Mouse (Mus musculus) megakaryocyte, embryonic 14.5 days (primary cell): ENCODE results near the gene Kpna1. TPM values are rescaled to one million over a fixed set of nuclear protein-coding genes. Genes with fewer than 3 reads are reported as not detected.
"Not testable (repeated sequence)": the region's sequence is repeated elsewhere in the genome, so short reads cannot be mapped to it uniquely, and the experiment has no call there.

Source experiments
- H3K27me3 ChIP-seq: replicated peaks from 2 replicates; pipeline ENCODE3; 2012; ENCODE audit warnings: inconsistent platforms
- H3K36me3 ChIP-seq: replicated peaks from 2 replicates; pipeline ENCODE3; 2012; ENCODE audit warnings: low read length, inconsistent platforms, mixed read lengths
- H3K4me1 ChIP-seq: 2 replicates; pipeline ENCODE4 v1.6.1; 2012; ENCODE audit warnings: inconsistent platforms
- H3K4me3 ChIP-seq: replicated peaks from 2 replicates; pipeline ENCODE3; 2012; ENCODE audit warnings: moderate library complexity, mild to moderate bottlenecking, inconsistent platforms
- H3K9me3 ChIP-seq: 2 replicates; pipeline ENCODE4 v1.6.1; 2012; ENCODE audit warnings: inconsistent platforms
- FLI1 ChIP-seq: IDR thresholded peaks from 2 replicates; pipeline ENCODE4 v1.6.1; 2012; ENCODE audit warnings: low read length, inconsistent platforms, mixed read lengths
- GATA1 ChIP-seq: IDR thresholded peaks from 3 replicates; pipeline ENCODE4 v1.6.1; 2012; ENCODE audit warnings: mixed read lengths, low read length, inconsistent platforms, borderline replicate concordance
- polyA plus RNA-seq: library from polyadenylated mRNA; stranded (reverse); fragments of >175 nt; gene quantifications from 2 replicates; pipeline ENCODE4 v1.2.3, GENCODE M21; 2012; ENCODE audit warnings: low replicate concordance; ENCODE audit not compliant: insufficient read depth

Kpna1 gene
- polyA plus RNA-seq, 1 experiment = 13.3 TPM

GRCm38 (mm10) chr16:35952628-35953130 is 25.9 kb upstream of the Kpna1 start:
- peaks cover 3% of the 10 kb centered on the region; the same call in 1 of the 2 replicates for H3K9me3 ChIP-seq
- no peak overlapping the region for H3K4me3 ChIP-seq
- no peaks in the 10 kb centered on the region for H3K27me3 ChIP-seq
- TF ChIP-seq GATA1 (no peak), FLI1 (no peak)
- peaks cover 90% of the 10 kb centered on the region for H3K36me3 ChIP-seq
- peaks cover 23% of the 10 kb centered on the region for H3K4me1 ChIP-seq

GRCm38 (mm10) chr16:35965991-35966390 is 12.6 kb upstream of the Kpna1 start:
- H3K36me3 ChIP-seq = peaks cover 79% of the 10 kb centered on the region
- H3K4me1 ChIP-seq, H3K4me3 ChIP-seq, H3K9me3 ChIP-seq, H3K27me3 ChIP-seq: not testable (repeated sequence)

GRCm38 (mm10) chr16:35966411-35967115 is 12.0 kb upstream of the Kpna1 start:
- no peak overlapping the region for H3K4me3 ChIP-seq
- no peak for TF ChIP-seq FLI1
- no peak for TF ChIP-seq GATA1
- H3K27me3 ChIP-seq = no peaks in the 10 kb centered on the region
- no peaks in the 10 kb centered on the region for H3K9me3 ChIP-seq
- H3K36me3 ChIP-seq = peaks cover 83% of the 10 kb centered on the region
- no peaks in the 10 kb centered on the region; the same call in 1 of the 2 replicates for H3K4me1 ChIP-seq

GRCm38 (mm10) chr16:35967319-35967718 is 11.2 kb upstream of the Kpna1 start:
- no peaks in the 10 kb centered on the region; the same call in 1 of the 2 replicates for H3K4me1 ChIP-seq
- H3K27me3 ChIP-seq = no peaks in the 10 kb centered on the region
- H3K4me3 ChIP-seq = no peak overlapping the region
- H3K9me3 ChIP-seq = no peaks in the 10 kb centered on the region
- no peak for TF ChIP-seq FLI1
- no peak for TF ChIP-seq GATA1
- H3K36me3 ChIP-seq = peaks cover 85% of the 10 kb centered on the region

- TF ChIP-seq GATA1 (no peak), FLI1 (no peak)
- Histone ChIP-seq H3K4me3 (no peak overlapping the region), H3K36me3 (peaks cover 90% of the 10 kb centered on the region), H3K9me3 (no peaks in the 10 kb centered on the region), H3K4me1 (no peaks in the 10 kb centered on the region; the same call in 1 of the 2 replicates), H3K27me3 (no peaks in the 10 kb centered on the region)
Measured at GRCm38 (mm10) chr16:35968149-35968548, 10.4 kb upstream of the Kpna1 start.

DNA sequence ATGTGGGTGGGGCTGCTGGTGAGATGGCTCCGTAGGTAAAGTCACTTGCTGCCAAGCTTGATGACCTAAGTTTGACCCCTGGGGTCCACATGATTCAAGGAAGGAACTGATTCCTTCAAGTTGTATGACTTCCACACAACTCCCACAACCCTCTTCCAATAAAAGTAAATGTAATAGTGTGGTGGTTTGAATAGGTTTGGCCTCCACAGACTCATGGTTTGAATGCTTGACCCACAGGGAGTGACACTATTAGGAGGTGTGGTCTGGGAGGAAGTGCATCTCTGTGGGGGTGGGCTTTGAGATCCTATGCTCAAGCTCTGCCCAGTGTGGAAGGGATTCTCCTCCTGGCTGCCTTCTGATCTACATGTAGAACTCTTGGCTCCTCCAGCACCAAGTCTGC is 4.5 kb upstream of the Kpna1 start:
- H3K4me1 ChIP-seq = no peaks in the 10 kb centered on the region
- no peak overlapping the region for H3K4me3 ChIP-seq
- TF ChIP-seq FLI1 (no peak), GATA1 (no peak)
- peaks cover 46% of the 10 kb centered on the region for H3K36me3 ChIP-seq
- H3K27me3 ChIP-seq = no peaks in the 10 kb centered on the region
- H3K9me3 ChIP-seq = no peaks in the 10 kb centered on the region

DNA sequence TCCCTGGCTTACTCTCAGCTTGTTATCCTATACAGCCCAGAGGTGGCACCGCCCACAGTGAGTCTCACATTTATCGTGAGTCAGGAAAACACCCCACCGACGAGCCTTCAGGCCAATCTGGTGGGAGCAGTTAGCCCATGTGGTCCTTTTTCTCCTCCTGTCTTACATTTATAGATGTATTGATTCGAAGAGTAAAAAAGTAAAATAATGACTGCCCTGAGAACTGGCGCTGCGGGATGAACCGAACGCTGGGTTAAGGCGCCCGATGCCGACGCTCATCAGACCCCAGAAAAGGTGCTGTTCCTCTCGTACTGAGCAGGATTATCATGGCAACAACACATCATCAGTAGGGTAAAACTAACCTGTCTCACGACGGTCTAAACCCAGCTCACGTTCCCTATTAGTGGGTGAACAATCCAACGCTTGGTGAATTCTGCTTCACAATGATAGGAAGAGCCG is 2.8 kb downstream of the Kpna1 start:
- no peak overlapping the region for H3K4me3 ChIP-seq

GRCm38 (mm10) chr16:35982506-35982901 is 4.0 kb downstream of the Kpna1 start:
- peaks cover 39% of the 10 kb centered on the region for H3K4me1 ChIP-seq
- H3K36me3 ChIP-seq = no peaks in the 10 kb centered on the region
- H3K4me3 ChIP-seq = peak overlapping the region; percentile 95
- no peaks in the 10 kb centered on the region for H3K9me3 ChIP-seq
- no peaks in the 10 kb centered on the region for H3K27me3 ChIP-seq
- no peak for TF ChIP-seq FLI1
- TF ChIP-seq GATA1 = no peak

More for the DNA sequence above, 2.8 kb downstream of the Kpna1 start:
- H3K9me3 ChIP-seq = no peaks in the 10 kb centered on the region
- no peaks in the 10 kb centered on the region for H3K36me3 ChIP-seq
- H3K4me1 ChIP-seq = peaks cover 28% of the 10 kb centered on the region
- no peak for TF ChIP-seq FLI1
- H3K27me3 ChIP-seq = no peaks in the 10 kb centered on the region

DNA sequence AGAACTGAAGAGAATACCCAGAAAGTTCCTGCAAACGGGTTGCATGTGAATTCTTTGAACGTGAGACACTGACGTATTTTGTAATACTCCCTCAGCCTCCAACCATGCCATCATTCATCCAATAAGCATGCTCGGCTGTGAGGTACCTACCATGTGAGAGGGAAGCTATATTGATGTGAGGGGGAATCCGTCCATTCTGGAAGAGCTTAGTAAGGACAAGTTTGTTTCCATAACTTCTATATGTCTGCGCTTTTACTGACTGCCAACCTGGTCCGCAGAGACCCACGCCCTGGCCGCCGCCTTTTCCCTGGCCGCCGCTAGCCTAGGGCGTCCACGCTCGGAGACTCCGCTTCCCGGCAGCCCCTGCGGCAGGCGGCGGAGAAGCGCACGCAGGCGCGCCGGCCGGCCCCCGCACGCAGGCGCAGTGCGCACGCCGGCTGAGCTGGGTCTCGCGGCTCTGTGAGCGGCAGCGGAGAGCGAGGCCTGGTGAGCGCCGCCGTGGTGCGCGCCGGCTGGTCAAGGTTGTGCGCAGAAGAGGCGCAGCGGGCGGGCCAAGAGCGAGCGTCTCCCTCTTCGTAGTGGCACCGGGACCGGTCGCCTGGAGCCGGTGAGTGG is 4.5 kb downstream of the Kpna1 start:
- no peaks in the 10 kb centered on the region for H3K27me3 ChIP-seq
- H3K9me3 ChIP-seq = no peaks in the 10 kb centered on the region
- no peak for TF ChIP-seq FLI1
- TF ChIP-seq GATA1 = no peak
- H3K36me3 ChIP-seq = no peaks in the 10 kb centered on the region
- peak overlapping the region; percentile 95 for H3K4me3 ChIP-seq
- peaks cover 44% of the 10 kb centered on the region for H3K4me1 ChIP-seq

DNA sequence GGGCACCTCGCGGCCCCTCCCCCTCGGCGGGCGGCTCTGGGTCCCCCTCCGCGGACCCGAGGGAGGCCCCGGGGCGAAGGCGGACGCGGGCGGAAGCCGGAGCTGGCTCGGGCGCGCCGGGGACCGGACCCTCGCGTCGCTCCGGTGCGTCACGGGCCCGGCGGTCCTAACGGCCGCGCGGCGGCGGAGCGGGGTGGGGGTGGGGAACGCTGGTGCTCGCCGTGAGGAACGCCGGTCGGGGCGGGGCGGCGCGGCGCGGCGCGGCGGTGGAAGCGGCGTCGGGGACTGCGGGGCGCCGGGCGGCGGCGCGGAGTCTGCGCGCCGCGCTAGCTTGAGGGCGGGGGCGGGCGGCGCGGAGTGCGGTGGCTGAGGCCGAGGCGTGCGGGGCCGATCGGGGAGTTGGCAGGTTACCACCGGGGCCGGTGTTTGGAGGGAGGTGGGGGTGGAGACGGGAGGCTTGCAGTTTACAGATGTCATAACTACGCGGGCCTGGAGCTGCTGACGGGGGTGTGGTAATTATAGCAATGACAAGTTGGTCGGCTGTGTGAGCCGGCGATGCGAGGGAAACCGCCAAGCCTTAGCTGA is 5.1 kb downstream of the Kpna1 start:
- no peaks in the 10 kb centered on the region for H3K36me3 ChIP-seq
- H3K27me3 ChIP-seq = no peaks in the 10 kb centered on the region
- H3K4me1 ChIP-seq = peaks cover 50% of the 10 kb centered on the region
- TF ChIP-seq GATA1 = no peak
- TF ChIP-seq FLI1 = no peak
- peak overlapping the region; percentile 95 for H3K4me3 ChIP-seq
- H3K9me3 ChIP-seq = no peaks in the 10 kb centered on the region
